Mouse (Mus musculus): Measurements from ENCODE around the gene Glipr1.

Glipr1 gene

DNA sequence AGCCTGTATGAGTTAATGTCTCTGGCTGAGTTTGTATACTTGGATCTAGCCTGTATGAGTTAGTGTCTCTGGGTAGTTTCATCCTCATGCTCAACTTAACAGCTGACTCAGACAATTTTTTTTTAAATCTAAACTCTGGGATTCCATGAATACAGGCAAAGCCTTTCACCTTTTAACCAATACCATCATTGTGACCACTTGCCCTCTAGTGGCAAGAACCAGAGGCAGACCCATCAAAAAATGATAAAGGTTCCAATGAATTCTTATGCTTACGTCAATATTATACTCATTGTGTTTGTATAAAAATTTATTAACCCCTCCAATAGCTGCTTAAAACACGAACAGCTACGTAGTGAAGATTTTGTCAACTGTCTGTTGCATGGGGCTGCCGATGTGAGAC, 36.0 kb downstream of the Glipr1 start:
- no peak for DNase-seq (ENCODE audit: low read depth, low spot score)

DNA sequence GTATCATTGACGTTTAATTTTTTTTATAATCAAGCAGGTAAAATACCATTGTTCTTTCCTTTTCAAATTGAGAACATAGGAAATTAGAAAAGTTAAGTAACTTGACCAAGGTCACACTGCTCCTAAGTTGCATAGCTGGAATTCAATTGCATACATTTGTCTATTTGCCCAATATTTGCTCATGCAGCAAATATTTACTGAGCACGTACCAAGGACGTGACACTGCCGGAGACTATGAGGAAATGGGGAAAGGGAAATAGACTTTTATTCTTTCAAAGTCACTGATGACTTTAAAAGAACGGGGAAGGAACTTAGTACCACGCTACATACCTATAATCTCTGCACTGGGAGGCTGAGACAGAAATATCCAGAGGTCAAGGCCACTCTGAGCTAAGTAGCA, 42.0 kb downstream of the Glipr1 start:
- no peak for DNase-seq (ENCODE audit: low read depth, low spot score)

DNA sequence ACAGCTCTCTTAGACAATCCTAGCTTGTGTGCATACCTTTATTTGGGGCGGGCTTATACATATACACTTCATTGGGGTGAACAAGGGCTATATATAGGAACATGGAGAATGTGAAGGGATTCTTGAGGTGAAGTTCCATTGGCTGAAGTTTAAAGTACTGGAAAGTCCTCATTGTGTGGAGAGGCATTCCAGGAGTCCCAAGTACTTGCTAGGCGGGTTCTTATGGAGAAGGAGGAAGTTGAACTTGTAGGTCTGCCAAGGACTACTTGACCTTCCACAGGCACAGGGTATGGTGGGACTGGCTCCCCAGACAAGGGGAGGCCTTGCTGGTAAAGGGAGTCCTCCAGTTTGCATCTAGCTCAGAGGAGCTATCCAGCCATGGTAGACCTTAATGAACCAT, 43.1 kb downstream of the Glipr1 start:
- no peak for DNase-seq (ENCODE audit: low read depth, low spot score)

- DNase-seq (ENCODE audit: low read depth, low spot score): no peak
Measured at GRCm38 (mm10) chr10:111958046-111958421, 44.4 kb downstream of the Glipr1 start.

DNA sequence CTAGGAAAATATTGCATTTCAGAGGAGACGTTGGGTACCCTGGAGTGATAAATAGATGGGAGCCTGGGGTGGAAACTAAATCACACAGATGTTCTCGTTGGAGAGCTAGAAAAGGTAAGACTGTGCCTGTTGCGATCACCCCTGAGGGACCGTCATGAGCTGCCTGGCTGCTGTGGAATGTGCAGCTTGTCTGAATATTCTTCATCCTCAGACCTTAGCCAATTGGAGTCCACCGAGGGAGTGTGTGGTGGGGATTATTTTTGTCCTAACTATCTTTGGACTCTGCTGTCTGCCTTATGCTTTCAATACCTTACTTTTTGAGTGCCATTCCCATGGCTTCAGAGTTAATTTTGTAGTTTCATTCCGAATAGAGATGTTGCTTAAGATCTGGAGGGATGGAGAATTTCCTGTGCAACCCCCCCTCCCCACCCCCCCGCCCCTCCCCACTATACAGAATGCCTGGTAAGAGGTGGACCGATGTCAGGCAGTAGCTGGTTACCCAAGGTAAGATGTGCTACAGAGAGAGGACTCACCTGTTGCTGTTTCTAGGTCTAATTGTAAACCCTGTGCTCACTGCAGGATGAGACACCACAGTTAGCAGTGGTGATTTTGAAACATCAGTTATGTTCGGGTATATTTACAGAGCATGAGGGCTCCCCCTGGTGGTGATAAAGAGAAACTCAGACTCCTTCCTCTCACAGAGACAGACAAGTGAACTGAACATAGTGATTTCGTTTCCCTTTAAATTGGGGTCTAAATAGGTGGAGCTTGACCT, 45.0 kb downstream of the Glipr1 start:
- peak; percentile 71 for DNase-seq (ENCODE audit: low read depth, low spot score)

DNA sequence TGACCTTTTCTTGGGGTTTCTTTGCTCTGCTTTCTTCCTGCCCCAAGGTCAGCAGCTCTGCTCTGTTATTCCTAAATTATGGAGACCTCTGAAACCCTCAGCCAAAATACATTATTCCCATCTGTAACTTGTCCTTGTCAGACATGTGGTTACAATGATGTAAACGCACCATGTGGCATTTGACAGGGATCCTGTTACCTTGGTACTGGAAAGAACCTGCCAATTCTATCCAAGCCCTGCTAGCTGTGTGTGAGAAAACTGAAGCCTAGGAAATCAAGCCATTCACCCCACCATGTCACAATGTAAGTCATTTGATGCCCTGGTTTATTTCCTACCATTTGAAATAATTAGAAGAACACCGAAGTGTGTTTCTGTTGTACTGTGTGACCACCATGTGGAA, 46.6 kb downstream of the Glipr1 start:
- DNase-seq (ENCODE audit: low read depth, low spot score): no peak

- DNase-seq (ENCODE audit: low read depth, low spot score): no peak
Measured at GRCm38 (mm10) chr10:111949008-111949407, 53.4 kb downstream of the Glipr1 start.

- DNase-seq (ENCODE audit: low read depth, low spot score): no peak
Measured at GRCm38 (mm10) chr10:111948041-111948440, 54.4 kb downstream of the Glipr1 start.

DNA sequence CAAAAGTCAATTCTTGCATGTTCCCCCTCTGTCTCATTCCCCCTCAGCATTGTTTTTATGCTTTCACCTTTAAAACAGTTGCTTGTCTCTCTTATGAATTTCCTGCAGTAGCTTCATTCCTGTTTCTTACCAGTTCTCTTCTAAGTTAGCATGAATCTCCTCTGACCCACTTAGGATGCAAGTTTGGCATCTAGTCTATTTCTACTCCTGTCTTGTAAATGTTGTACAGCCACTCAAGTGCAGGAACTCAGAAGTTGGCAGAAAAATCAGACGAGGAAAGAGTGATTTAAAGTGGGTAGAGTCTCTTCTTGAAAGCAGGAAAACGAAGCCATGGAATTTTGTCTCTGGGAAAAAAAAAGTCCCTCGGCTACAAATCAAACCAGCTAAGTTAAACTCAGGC, 56.9 kb downstream of the Glipr1 start:
- DNase-seq (ENCODE audit: low read depth, low spot score): peak; percentile 42

- no peak for DNase-seq (ENCODE audit: low read depth, low spot score)
Measured at GRCm38 (mm10) chr10:111943026-111943425, 59.4 kb downstream of the Glipr1 start.

DNA sequence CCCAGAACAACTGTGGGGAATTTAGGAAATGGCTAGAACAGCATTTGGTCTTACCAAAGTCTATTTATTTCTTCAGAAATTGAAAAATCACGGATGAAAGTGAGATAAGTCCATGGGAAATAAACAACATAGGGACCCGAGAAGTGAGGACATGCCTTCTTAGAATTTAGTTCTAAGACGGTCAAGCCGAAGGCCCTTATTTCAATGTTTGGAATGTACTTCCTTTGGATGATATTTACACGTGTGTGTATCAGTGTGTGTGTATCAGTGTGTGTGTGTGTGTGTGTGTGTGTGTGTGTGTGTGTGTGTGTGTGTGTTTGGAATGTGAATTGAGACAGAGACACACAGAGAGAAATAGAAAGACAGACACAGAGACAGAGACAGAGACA, 65.3 kb downstream of the Glipr1 start:
- no peak for DNase-seq (ENCODE audit: low read depth, low spot score)

GRCm38 (mm10) chr10:111936491-111937145, 65.8 kb downstream of the Glipr1 start:
- DNase-seq (ENCODE audit: low read depth, low spot score): peak; percentile 82

GRCm38 (mm10) chr10:111936021-111936420, 66.4 kb downstream of the Glipr1 start:
- DNase-seq (ENCODE audit: low read depth, low spot score): peak; percentile 37

All from skeletal muscle tissue, adult 2 months (tissue).